Mouse (Mus musculus) mesoderm, embryonic 11.5 days (tissue): ENCODE measurements around the gene Dnajc7.

Experiments
- DNase-seq: peaks from one replicate; pipeline ENCODE4 v3.0.0-alpha.2; 2012; ENCODE audit warnings: low read depth, low spot score

Dnajc7 gene

DNA sequence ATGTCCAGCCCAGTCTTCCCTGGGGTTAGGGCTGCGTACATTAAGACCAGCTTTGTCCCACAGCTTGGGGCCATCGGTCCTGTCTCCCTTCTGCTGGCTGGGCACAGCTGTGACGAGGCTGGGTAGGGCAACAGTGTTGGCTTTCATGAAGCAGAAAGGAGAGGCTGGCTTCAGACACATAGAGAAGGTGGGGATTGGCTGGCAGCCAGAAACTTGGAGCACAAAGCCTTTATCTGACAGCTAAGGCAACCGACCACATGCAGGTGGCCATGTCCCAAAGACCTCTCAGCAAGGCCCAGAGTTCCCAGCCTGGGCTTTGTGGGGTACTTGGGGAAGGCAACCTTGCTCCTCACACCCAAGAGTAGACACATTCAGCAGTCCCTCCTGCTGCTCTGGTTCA is 38.2 kb downstream of the Dnajc7 start:
- DNase-seq, result no peak

DNA sequence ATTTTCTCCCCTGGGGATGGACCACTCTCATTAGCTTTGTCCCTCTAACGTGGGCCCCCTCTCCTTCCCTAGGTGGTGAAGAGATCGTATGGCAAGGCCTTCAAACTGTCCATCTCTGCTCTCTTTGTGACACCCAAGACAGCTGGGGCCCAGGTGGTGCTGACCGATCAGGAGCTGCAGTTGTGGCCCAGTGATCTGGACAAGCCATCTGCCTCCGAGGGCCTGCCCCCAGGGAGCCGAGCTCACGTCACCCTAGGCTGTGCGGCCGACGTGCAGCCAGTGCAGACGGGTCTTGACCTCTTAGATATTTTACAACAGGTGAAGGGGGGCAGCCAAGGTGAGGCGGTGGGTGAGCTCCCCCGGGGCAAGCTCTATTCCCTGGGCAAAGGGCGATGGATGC is 39.7 kb downstream of the Dnajc7 start:
- DNase-seq, result no peak

DNA sequence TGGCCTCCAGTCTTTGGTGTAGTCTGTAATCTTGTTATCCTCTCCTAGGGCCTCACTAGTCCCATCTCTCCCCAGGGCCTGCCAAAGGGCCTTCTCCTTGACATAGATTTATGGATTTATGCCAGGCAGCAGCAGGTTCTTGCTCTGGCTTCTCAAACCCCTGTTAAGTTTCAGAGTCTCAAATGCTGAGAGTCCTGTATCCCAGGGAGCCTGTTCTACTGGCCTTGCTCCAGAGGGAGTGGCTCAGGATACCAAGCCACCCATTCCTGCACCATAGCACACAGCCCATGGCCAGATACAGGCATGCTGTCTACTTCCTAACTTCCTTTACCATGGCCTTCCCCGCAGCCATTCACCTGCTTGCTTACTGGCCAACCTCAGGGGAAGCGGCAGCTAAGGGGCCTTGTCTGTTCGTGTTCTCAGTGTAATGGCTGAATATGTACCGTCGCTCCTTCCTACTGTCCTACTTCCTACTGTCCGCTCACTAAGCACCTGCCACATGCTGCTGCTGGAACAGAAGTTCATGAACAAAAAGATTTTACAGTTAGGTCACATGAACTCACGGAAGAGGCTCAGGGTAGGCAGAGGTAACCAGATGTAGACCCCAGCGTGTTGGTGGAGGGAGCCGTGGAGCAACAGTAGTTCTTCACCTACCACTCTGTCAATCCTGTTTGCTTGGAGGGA is 40.7 kb downstream of the Dnajc7 start:
- no peak for DNase-seq

- DNase-seq, result no peak
Measured at GRCm38 (mm10) chr11:100577852-100578599, 41.9 kb downstream of the Dnajc7 start.

DNA sequence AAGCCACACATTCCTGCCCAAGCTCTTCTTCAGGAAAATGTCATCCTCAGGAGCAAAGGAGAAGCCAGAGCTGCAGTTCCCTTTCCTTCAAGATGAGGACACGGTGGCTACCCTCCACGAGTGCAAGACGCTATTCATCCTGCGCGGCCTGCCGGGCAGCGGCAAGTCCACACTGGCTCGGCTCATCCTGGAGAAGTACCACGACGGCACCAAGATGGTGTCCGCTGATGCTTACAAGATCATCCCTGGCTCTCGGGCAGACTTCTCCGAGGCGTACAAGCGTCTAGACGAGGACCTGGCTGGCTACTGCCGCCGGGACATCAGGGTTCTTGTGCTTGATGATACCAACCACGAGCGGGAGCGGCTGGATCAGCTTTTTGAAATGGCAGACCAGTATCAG is 43.7 kb downstream of the Dnajc7 start:
- no peak for DNase-seq

DNA sequence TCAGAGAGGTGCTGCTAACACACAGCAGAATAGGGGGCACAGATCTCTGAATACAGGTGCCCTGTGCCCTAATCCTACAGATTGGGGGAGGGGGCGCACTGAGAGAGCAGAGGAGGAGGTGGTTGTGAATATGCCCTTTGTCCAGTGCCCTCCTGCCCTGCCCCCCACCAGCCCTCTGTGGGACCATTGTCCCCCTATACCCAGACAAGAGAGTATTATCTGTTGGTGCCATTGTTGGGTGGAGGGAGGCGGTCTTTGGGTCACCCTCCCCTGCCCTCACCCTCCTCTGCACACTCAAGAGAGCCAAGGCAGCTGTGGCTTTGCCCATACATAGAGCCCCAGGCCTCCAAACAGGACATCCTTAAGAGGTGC is 44.5 kb downstream of the Dnajc7 start:
- DNase-seq, result no peak

GRCm38 (mm10) chr11:100574708-100575483 is 45.1 kb downstream of the Dnajc7 start, which contains the start of gene Cnp:
Gene Cnp, plus strand, starts transcription at chr11:100574904.
- peak; percentile 54 for DNase-seq

DNA sequence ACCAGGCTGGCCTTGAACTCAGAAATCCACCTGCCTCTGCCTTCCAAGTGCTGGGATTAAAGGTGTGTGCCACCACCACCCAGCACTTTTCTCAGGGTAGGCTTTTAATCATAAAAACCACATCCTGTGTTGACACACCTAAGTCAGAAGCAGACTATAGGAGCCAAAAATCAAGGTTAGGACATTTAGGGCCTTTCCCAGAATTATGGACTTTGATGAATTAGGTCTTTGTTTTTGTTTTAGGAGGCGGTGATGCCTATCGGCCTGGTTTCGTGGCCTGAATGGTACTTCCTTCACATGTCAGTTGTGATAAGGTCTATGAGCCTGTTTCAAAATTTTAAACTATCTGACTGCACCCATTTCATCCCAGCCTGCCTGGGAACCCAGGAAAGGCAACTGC is 45.8 kb downstream of the Dnajc7 start:
- no peak for DNase-seq

DNA sequence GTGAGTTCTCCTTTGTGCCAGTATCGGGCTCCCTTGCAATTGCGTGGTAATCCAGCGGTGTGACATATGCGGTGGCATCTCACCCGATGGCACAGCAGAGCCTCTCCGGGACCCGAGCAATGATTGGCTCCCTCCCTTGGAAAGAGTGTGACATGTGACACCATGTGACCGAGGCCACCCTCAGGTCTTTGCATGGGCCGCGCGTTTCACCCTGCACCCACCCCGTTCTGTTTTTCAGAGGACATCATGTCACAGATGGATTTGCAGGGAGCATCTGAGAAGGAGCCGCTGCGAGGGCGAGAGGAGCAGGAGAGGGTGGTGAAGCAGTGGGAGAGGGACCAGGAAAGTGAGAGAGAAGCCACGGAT is 48.8 kb downstream of the Dnajc7 start:
- DNase-seq, result no peak

GRCm38 (mm10) chr11:100570430-100571201 is 49.4 kb downstream of the Dnajc7 start:
- peak; percentile 86 for DNase-seq

DNA sequence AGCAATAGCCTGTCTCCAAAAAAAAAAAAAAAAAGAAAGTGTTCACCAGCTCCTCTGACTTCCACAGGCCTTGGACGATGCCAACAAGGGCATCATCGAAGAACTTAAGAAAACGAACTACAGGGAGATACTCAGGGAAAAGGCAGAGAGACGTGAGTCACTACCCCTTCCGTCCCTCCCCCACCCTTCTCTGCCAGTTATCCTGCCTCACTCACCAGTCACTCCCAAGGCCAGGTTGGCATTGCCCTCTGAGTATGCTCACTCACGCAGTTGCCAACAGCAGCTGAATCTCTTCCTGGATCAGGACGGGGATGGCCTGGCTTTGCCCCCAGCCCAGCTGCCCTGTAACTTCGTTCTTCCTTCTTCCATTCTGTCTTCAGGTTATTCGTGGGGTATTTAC is 50.2 kb downstream of the Dnajc7 start:
- no peak for DNase-seq

DNA sequence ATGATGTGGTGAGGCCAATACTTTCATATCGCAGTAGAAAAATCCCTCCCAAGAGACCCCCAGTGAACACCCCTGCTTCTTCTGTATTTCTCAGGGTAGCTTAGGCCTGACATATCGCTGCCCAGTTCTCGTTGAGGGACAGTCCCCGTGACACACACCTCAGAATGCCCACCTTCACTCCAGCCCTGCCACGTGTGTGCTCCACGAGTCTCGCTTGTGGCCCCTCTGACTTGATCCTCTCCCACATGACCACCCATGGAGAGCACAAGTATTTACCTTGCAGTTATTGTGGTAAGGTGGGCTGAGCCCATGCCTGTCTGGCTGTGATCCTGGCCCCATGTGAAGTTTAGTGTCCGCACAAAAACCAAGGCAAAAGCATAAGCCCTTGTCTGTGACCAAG is 51.3 kb downstream of the Dnajc7 start:
- no peak for DNase-seq

GRCm38 (mm10) chr11:100567815-100568245 is 52.1 kb downstream of the Dnajc7 start:
- no peak for DNase-seq

DNA sequence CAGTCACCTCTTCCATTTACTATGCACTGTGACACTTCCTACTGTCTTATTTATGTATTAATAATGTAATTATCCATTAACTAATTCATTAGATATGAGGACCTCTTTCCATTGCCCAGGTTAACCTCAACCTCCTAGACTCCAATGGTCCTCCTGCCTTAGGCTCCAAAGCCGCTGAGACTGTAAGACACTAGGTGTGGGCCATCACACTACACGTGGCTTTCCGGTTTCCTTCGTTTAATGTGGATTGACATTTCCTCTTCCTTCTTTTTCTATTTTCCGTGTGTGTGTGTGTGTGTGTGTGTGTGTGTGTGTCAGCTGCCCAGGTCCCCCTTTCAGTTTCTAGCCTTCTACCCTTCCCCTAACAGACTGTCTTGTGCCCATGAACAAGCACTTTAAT is 52.7 kb downstream of the Dnajc7 start:
- no peak for DNase-seq

DNA sequence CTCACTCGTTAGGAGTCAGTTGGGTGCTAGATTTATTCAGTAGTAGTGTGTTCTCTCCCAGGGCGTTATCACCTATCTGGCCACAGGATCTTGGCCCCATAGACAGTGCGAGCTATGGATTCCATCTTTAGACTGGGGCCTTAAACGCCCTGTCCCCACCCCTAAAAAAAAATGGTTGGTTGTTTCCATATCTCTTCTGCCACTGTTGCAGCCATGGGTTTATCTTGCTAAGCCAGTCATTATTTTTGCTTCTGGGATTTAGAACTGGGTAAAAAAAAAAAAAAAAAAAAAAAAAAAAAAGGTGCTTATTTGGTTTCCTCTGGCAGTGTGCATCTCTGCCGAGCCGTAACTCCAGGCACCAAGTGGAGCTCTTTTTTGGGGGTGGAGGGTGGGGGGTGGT is 55.3 kb downstream of the Dnajc7 start:
- DNase-seq, result no peak

DNA sequence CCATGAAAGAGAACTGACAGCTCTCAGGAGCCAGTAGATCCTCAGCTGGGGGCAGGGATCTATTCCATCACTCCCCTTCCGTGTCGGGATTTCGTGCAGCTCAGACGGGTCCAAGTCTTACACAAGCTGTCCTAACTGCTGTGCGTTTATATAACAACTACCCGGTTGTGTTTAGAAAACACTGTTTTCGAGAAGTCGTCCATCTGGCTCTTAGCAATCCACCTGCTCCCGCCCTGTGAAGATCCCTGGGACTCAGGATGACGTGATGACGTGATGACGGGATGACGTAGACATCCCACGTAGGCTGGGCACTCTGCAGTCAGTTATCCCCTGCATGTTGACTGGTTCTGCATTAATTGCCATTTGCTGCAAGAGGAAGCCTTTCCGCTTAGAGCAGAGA is 55.7 kb downstream of the Dnajc7 start:
- DNase-seq, result no peak

- DNase-seq, result no peak
Measured at GRCm38 (mm10) chr11:100561748-100562147, 58.2 kb downstream of the Dnajc7 start.

GRCm38 (mm10) chr11:100559476-100559875 is 60.5 kb downstream of the Dnajc7 start:
- no peak for DNase-seq

DNA sequence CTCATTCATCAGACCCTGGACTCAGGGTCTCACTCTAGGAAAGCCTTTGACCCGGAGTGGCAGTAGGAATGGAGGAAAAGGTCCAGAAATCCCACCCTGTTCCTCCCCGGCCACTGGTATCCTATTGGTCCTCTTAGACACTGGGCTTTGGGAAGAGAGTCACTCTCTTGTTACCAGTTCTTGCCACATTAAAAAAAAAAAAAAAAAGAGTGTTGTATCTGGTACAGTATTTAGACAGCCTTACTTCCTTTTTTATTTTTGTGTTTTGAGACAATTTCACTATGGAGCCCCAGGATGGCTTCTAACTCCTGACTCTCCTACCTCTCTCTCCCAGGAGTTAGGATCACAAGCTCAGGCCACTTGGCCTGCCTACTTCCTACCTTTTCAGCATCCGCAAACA is 62.4 kb downstream of the Dnajc7 start:
- no peak for DNase-seq

DNA sequence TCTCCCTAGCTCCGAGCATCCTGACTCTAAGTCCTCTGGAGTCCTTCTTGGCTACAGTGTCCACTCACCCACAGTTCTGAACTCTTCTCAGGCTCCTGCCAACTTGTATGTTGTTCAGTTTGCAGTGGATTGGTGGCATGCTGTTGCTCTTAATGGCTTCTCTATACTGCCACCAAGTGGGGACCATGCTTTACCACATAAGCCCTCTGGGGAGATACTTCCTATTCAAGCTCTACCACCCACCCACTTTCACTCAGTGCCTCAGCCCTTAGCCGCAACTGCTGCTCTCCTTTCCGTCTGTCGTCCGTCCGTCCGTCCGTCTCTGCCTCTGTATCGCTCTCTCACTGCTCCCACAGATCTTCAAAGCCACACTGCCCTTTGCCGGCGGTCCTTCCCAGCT is 64.4 kb downstream of the Dnajc7 start:
- DNase-seq, result peak; percentile 64

GRCm38 (mm10) chr11:100552842-100553241 is 67.1 kb downstream of the Dnajc7 start:
- no peak for DNase-seq

DNA sequence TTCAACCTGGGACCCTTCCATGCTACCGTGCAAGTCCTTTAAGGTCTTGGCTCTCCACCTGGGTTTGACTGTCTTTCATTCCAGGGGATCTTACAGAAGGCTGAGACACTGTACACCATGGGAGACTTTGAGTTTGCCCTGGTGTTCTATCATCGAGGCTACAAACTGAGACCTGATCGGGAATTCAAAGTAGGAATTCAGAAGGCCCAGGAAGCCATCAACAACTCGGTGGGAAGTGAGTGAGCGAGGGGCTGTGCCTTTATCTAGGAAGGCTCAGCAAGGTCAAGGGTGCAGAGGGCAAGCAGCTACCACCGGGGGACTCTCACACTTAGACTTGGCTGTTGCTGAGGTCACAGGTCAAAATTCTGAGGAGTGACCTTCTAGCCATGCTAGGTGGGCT is 69.9 kb downstream of the Dnajc7 start:
- DNase-seq, result no peak
